Mouse (Mus musculus) neural tube, embryonic 13.5 days (tissue): Measurements from ENCODE around the gene Rnf141. TPM values are rescaled to one million over a fixed set of nuclear protein-coding genes. Genes with fewer than 3 reads are reported as not detected.
A peak's percentile ranks its signal among the peaks of the same experiment; 100 is the strongest.

Experiments used
- ATAC-seq: fragments of 200-750 bp; cut with Nextera tagmentation; 2 replicates; pipeline ENCODE4 v1.8.0; 2017; ENCODE audit warnings: low read depth, mild to moderate bottlenecking, moderate TSS enrichment, moderate library complexity
- H3K27ac ChIP-seq: fragments of 300-500 bp; sonication (generic); replicated peaks from 2 replicates; pipeline ENCODE4 v1.5.1; 2015; ENCODE audit warnings: moderate library complexity, mild to moderate bottlenecking, inconsistent platforms
- H3K27me3 ChIP-seq: fragments of 300-500 bp; sonication (generic); 2 replicates; pipeline ENCODE4 v1.6.1; 2015; ENCODE audit warnings: mild to moderate bottlenecking, inconsistent platforms
- H3K36me3 ChIP-seq: fragments of 300-500 bp; sonication (generic); 2 replicates; pipeline ENCODE4 v1.6.1; 2015; ENCODE audit warnings: mild to moderate bottlenecking, inconsistent platforms
- H3K4me1 ChIP-seq: fragments of 300-500 bp; sonication (generic); replicated peaks from 2 replicates; pipeline ENCODE4 v1.6.1; 2015; ENCODE audit warnings: inconsistent platforms
- H3K4me2 ChIP-seq: fragments of 300-500 bp; sonication (generic); 2 replicates; pipeline ENCODE4 v1.6.1; 2015; ENCODE audit warnings: inconsistent platforms, mild to moderate bottlenecking, moderate library complexity
- H3K4me3 ChIP-seq: fragments of 300-500 bp; sonication (generic); 2 replicates; pipeline ENCODE4 v1.5.1; 2015; ENCODE audit warnings: mild to moderate bottlenecking, inconsistent platforms
- H3K9ac ChIP-seq: fragments of 300-500 bp; sonication (generic); 2 replicates; pipeline ENCODE4 v1.6.1; 2015; ENCODE audit warnings: moderate library complexity, mild to moderate bottlenecking, inconsistent platforms
- H3K9me3 ChIP-seq: fragments of 300-500 bp; sonication (generic); 2 replicates; pipeline ENCODE4 v1.6.1; 2016; ENCODE audit warnings: inconsistent platforms
- WGBS: fragments of 180-500 bp; shearing (Covaris S2); methylation state at CpG from one replicate; pipeline ENCODE4 v1.1.7; 2015; 5-methylcytosine and 5-hydroxymethylcytosine counted together
- polyA plus RNA-seq: library from polyadenylated mRNA; unstranded; fragments of >200 nt; fragmentation: Nextera tagmentation; extraction: Ambion mirVana; gene quantifications from 2 replicates; pipeline ENCODE4 v1.2.1, GENCODE M21; 2015

Gene Rnf141
- polyA plus RNA-seq, 1 experiment from 2014 or later: 30.0 TPM

DNA sequence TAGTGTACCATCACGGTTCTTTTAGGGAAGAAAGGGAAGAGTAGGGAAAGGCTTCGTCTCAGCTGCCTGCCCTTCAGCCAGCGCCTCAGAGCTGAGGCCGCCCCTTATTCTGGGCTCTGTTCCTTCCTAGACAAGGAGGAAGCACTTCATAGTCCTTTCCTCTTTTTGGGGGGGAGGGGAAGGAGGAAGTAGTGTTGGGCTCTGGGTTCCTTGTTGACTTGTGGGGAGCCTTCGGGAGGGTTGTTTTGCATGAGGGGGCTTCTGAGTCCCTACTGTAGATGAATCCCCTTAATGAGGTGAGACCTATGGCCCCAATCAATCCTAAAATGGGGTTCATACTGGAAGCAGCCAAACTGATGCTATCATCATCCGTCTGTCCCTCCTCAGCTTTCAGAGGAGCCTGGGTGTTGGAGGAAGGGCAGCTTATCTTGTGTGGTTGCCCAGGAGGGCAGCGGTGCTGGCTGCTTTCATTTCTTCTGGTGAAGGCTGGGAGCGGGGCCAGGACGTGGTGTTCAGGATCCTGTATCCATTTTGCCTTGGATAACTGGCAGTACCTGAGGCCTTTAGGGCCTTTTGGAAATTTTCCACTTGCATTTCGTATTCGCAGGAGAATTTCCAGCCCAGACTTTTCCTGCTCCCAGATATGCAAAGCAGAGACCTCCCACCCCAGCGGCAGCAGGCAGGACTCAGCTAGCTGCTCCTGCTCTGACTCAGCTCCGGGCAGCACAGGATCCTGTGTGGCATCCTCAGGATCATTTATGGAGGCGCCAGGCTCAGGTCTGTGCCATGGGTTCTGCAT is 70.9 kb downstream of the Rnf141 start:
- ATAC-seq: no peak
- Histone ChIP-seq H3K4me3 (no peak overlapping the region), H3K4me1 (peaks cover 17% of the 10 kb centered on the region), H3K9me3 (no peaks in the 10 kb centered on the region), H3K27ac (peak overlapping the region; percentile 33; the same call in 1 of the 2 replicates), H3K4me2 (peak overlapping the region; percentile 24; the same call in 1 of the 2 replicates), H3K27me3 (peaks cover 16% of the 10 kb centered on the region), H3K9ac (0 out of 2 replicates have a peak overlapping the region, but pooled peaks have one; percentile 22), H3K36me3 (no peaks in the 10 kb centered on the region)
- WGBS: 54% methylated on average over 14 of the region's 14 CpGs

DNA sequence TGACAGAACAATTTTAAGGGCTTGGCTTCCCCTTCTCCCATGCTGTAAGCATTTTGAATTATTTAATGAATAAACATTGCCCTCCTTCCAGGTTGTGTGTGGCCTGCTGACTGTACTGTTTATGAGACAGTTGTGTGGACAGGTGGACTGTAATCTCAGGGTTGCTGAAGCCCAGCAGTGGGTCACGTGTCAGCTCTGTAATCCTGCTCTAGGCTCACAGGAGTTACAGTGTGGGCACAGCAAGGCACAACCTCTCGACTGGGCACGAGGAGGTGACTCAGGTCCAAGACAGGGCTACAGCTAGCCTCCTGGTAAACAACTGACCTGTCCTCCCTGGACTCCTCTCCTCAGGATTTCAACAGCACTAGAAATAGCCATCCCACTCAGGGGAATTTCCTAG is 71.9 kb downstream of the Rnf141 start:
- Histone ChIP-seq H3K4me3 (no peak overlapping the region), H3K36me3 (no peaks in the 10 kb centered on the region), H3K4me2 (no peak overlapping the region), H3K9me3 (no peaks in the 10 kb centered on the region), H3K27me3 (peaks cover 21% of the 10 kb centered on the region), H3K27ac (no peak overlapping the region), H3K9ac (no peak overlapping the region), H3K4me1 (peaks cover 26% of the 10 kb centered on the region)
- 86% methylated on average over 3 of the region's 3 CpGs for WGBS
- ATAC-seq: no peak

DNA sequence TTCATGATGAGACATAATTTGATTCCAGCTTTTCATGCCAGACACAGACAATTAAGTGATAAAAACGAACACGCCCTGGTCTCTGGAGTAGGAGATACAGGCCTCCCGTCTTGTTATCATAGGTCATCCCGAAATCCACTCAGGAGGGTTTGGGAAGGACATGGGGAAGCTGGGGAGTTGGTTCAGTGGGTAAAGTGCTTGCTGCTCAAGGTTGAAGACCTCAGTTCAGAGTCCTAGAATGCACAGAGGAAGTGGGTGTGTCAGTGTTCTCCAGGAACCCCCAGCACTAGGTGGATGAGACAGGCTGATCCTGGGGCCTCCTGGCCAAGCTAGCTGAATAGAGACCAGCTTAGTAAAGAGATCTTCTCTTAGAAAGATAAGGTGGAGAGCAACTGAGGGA is 73.3 kb downstream of the Rnf141 start:
- Histone ChIP-seq H3K4me2 (no peak overlapping the region), H3K27ac (no peak overlapping the region), H3K36me3 (no peaks in the 10 kb centered on the region), H3K4me3 (no peak overlapping the region), H3K9me3 (no peaks in the 10 kb centered on the region), H3K4me1 (peaks cover 26% of the 10 kb centered on the region), H3K9ac (no peak overlapping the region), H3K27me3 (peaks cover 24% of the 10 kb centered on the region)
- ATAC-seq: no peak
- WGBS: 85% methylated on average over 4 of the region's 4 CpGs

GRCm38 (mm10) chr7:110769094-110769493 is 75.2 kb downstream of the Rnf141 start:
- 33% methylated on average over 4 of the region's 4 CpGs for WGBS
- H3K4me3 ChIP-seq: peak overlapping the region; percentile 58
- no peak overlapping the region for H3K27ac ChIP-seq
- no peaks in the 10 kb centered on the region for H3K9me3 ChIP-seq
- no peak for ATAC-seq
- H3K36me3 ChIP-seq: no peaks in the 10 kb centered on the region
- peak overlapping the region; percentile 85 for H3K9ac ChIP-seq
- peaks cover 24% of the 10 kb centered on the region for H3K27me3 ChIP-seq
- peaks cover 23% of the 10 kb centered on the region for H3K4me1 ChIP-seq
- H3K4me2 ChIP-seq: peak overlapping the region; percentile 91

DNA sequence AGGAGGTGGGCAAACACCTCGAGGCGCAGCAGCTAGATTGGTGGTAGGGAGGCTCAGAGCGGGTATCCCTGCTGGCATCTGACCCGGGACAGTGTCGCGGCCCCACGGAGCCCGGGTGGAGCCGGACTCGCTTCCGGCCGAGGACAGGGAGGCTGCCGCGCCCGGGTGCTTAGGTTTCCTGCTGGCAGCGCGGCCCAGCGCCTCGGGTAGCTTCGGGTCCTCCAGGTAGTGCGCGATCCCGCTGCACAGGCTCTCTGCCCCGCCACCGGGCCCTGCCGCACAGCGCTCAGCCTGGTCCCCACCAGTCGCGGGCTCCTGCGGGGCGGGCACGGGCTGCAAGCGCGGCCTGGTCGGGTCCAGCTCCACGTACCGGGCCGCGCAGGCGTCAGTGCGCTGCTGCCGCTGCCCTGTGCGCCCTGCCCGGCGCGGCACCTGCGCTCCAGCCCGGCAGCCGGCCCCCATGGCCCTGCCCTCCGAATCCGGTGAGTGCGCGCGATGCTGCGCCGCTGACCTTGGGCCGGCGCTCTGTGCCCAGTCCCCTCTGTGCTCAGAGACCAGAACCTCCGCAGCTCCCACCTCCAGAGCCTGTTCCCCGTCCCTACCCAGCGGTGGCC is 75.7 kb downstream of the Rnf141 start:
- Histone ChIP-seq H3K27ac (0 out of 2 replicates have a peak overlapping the region, but pooled peaks have one; percentile 13), H3K27me3 (peaks cover 24% of the 10 kb centered on the region), H3K4me2 (peak overlapping the region; percentile 91), H3K4me3 (peak overlapping the region; percentile 58), H3K9me3 (no peaks in the 10 kb centered on the region), H3K36me3 (no peaks in the 10 kb centered on the region), H3K9ac (peak overlapping the region; percentile 85), H3K4me1 (peaks cover 18% of the 10 kb centered on the region)
- 2% methylated on average over 59 of the region's 61 CpGs for WGBS
- peak; percentile 87 for ATAC-seq

GRCm38 (mm10) chr7:110768001-110768400 is 76.3 kb downstream of the Rnf141 start, which contains the start of gene Ampd3:
Ampd3 (plus strand) TSS chr7:110768206.
- 11% methylated on average over 16 of the region's 16 CpGs for whole genome bisulfite sequencing
- H3K27me3 ChIP-seq: peaks cover 24% of the 10 kb centered on the region
- peaks cover 14% of the 10 kb centered on the region for H3K4me1 ChIP-seq
- peak within 1 kb of the TSS; percentile 85 for H3K9ac ChIP-seq
- peak within 1 kb of the TSS; percentile 58 for H3K4me3 ChIP-seq
- ATAC-seq: peak; percentile 45; the same call in 1 of the 2 replicates
- no peaks in the 10 kb centered on the region for H3K36me3 ChIP-seq
- 0 out of 2 replicates have a peak within 1 kb of the TSS, but pooled peaks have one; percentile 13 for H3K27ac ChIP-seq
- H3K9me3 ChIP-seq: no peaks in the 10 kb centered on the region
- peak within 1 kb of the TSS; percentile 91 for H3K4me2 ChIP-seq

DNA sequence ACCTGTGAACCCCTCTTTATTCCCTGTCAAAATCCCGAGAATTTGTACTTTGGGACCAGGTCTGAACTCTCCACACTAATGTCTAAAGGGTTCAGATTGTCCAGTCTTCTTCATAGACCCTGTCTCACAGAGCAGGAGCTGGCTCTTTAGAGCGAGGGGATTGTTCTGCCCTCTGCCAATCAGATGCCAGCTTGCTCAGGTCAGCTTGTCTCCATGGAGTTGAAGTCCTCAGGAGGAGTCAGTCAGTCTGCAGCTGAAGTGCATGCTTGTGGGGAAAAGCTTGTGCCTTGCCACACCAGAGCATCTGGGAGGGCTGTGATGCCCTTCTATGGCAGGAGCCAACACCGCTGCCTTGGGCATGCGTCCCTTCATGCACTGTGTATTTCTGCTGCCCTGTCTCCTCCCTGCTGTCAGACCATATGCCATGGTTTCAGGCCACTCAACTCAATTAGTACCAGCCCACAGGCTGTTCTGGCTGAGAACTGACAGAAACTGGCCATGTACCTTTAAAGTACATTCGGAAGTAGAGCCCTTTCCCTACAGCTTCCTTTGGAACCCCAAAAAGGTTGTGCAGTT is 81.6 kb downstream of the Rnf141 start:
- ATAC-seq: no peak
- 81% methylated on average over 5 of the region's 5 CpGs for WGBS
- Histone ChIP-seq H3K9me3 (no peaks in the 10 kb centered on the region), H3K4me1 (peaks cover 5% of the 10 kb centered on the region; the same call in 1 of the 2 replicates), H3K27ac (no peak overlapping the region), H3K9ac (no peak overlapping the region), H3K4me3 (no peak overlapping the region), H3K27me3 (peaks cover 6% of the 10 kb centered on the region; the same call in 1 of the 2 replicates), H3K4me2 (no peak overlapping the region), H3K36me3 (no peaks in the 10 kb centered on the region)

DNA sequence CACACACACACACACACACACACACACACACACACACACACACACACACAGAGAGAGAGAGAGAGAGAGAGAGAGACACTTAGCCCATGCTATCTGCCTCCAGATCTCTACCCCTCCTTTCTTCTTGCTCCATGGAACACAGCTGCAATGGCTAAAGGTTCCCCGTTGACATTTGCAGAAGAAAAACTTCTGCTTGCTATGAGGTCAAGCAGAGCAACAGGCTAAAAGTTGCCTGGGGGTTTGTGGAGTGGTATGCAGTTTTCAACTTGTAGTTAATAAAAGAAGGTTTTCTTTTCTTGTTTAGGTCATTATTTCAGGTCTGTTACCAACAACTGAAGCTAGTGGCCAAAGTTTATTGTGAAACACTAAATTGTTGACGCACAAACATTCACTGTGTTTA is 87.8 kb downstream of the Rnf141 start:
- ATAC-seq: no peak
- Histone ChIP-seq H3K4me2 (no peak overlapping the region), H3K27me3 (no peaks in the 10 kb centered on the region), H3K4me1 (no peaks in the 10 kb centered on the region), H3K4me3 (no peak overlapping the region), H3K27ac (no peak overlapping the region), H3K9me3 (no peaks in the 10 kb centered on the region), H3K9ac (no peak overlapping the region), H3K36me3 (no peaks in the 10 kb centered on the region)
- 63% methylated on average over 2 of the region's 2 CpGs for WGBS

GRCm38 (mm10) chr7:110753926-110754330 is 90.3 kb downstream of the Rnf141 start:
- Histone ChIP-seq H3K36me3 (no peaks in the 10 kb centered on the region), H3K4me2 (no peak overlapping the region), H3K4me1 (no peaks in the 10 kb centered on the region), H3K27ac (no peak overlapping the region), H3K9ac (no peak overlapping the region), H3K27me3 (no peaks in the 10 kb centered on the region), H3K4me3 (no peak overlapping the region), H3K9me3 (no peaks in the 10 kb centered on the region)
- no peak for ATAC-seq
- 42% methylated on average over 5 of the region's 5 CpGs for WGBS

GRCm38 (mm10) chr7:110753310-110753709 is 90.9 kb downstream of the Rnf141 start:
- Histone ChIP-seq H3K9ac (no peak overlapping the region), H3K4me3 (no peak overlapping the region), H3K4me2 (no peak overlapping the region), H3K36me3 (no peaks in the 10 kb centered on the region), H3K27me3 (no peaks in the 10 kb centered on the region), H3K9me3 (no peaks in the 10 kb centered on the region), H3K4me1 (no peaks in the 10 kb centered on the region), H3K27ac (no peak overlapping the region)
- no peak for ATAC-seq
- 82% methylated on average over 1 of the region's 1 CpGs for WGBS

- Histone ChIP-seq H3K27me3 (no peaks in the 10 kb centered on the region), H3K27ac (no peak overlapping the region), H3K36me3 (no peaks in the 10 kb centered on the region), H3K4me1 (0 out of 2 replicates have a peak, but pooled peaks cover 3% of the 10 kb centered on the region), H3K4me3 (no peak overlapping the region), H3K9ac (no peak overlapping the region), H3K4me2 (no peak overlapping the region), H3K9me3 (no peaks in the 10 kb centered on the region)
- WGBS: 91% methylated on average over 1 of the region's 1 CpGs
- no peak for ATAC-seq
Observed at GRCm38 (mm10) chr7:110751634-110752033, 92.6 kb downstream of the Rnf141 start.

DNA sequence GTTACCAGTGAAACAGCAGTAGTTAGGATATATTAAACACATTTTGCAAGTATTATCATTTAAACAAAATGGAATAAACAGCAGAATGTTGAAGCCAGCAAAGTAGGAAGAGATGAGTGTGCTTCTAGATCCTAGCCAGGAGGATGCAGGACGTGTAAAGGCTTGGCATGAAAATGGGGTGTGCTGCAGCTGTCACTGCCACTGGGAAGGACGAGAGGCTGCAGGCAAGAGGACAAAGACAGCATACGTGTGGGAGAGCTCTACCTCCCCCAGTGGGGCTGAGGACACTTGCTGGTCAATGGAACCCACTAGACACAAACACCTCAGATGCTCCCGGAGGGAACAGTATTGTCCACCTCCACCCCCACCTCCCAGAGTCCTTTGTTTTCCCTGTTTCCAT is 93.4 kb downstream of the Rnf141 start:
- H3K36me3 ChIP-seq: no peaks in the 10 kb centered on the region
- no peak overlapping the region for H3K4me3 ChIP-seq
- no peak overlapping the region for H3K27ac ChIP-seq
- peaks cover 11% of the 10 kb centered on the region for H3K4me1 ChIP-seq
- ATAC-seq: no peak
- no peaks in the 10 kb centered on the region for H3K9me3 ChIP-seq
- H3K27me3 ChIP-seq: no peaks in the 10 kb centered on the region
- 57% methylated on average over 4 of the region's 4 CpGs for WGBS
- no peak overlapping the region for H3K4me2 ChIP-seq
- H3K9ac ChIP-seq: no peak overlapping the region
